Mouse (Mus musculus) erythroblast, embryonic 14.5 days (primary cell): ENCODE measurements around the gene Rnf220. TPM values are rescaled to one million over a fixed set of nuclear protein-coding genes. Genes with fewer than 3 reads are reported as not detected.

Source experiments
- H3K27me3 ChIP-seq: 2 replicates; pipeline ENCODE4 v1.6.1; 2012; ENCODE audit warnings: inconsistent platforms; ENCODE audit not compliant: control insufficient read depth
- H3K36me3 ChIP-seq: 2 replicates; pipeline ENCODE4 v1.6.1; 2012; ENCODE audit warnings: mild to moderate bottlenecking, inconsistent platforms; ENCODE audit not compliant: control insufficient read depth
- H3K4me1 ChIP-seq: 2 replicates; pipeline ENCODE4 v1.6.1; 2012; ENCODE audit warnings: inconsistent platforms; ENCODE audit not compliant: control insufficient read depth
- H3K4me3 ChIP-seq: replicated peaks from 2 replicates; pipeline ENCODE3; 2012; ENCODE audit warnings: moderate library complexity, mild to moderate bottlenecking, inconsistent platforms
- H3K9me3 ChIP-seq: 2 replicates; pipeline ENCODE4 v1.6.1; 2012; ENCODE audit warnings: low read length, inconsistent platforms, mixed read lengths; ENCODE audit not compliant: control insufficient read depth
- GATA1 ChIP-seq: IDR thresholded peaks from 2 replicates; pipeline ENCODE4 v1.6.1; 2012; ENCODE audit warnings: low read length, inconsistent platforms, mixed read lengths
- TAL1 ChIP-seq: IDR thresholded peaks from 3 replicates; pipeline ENCODE4 v1.6.1; 2012; ENCODE audit warnings: low read length, inconsistent platforms, mixed read lengths
- polyA plus RNA-seq: library from polyadenylated mRNA; stranded (reverse); fragments of >175 nt; gene quantifications from 2 replicates; pipeline ENCODE4 v1.2.3, GENCODE M21; 2012

Gene Rnf220
- polyA plus RNA-seq, 1 experiment, result 5.1 TPM

GRCm38 (mm10) chr4:117359803-117360382 lies 137.0 kb downstream of the Rnf220 start:
- H3K4me1 ChIP-seq, result no peaks in the 10 kb centered on the region
- no peaks in the 10 kb centered on the region for H3K9me3 ChIP-seq
- TF ChIP-seq GATA1 (no peak), TAL1 (no peak)
- no peaks in the 10 kb centered on the region; the same call in 1 of the 2 replicates for H3K27me3 ChIP-seq
- H3K4me3 ChIP-seq, result no peak overlapping the region
- H3K36me3 ChIP-seq, result no peaks in the 10 kb centered on the region

DNA sequence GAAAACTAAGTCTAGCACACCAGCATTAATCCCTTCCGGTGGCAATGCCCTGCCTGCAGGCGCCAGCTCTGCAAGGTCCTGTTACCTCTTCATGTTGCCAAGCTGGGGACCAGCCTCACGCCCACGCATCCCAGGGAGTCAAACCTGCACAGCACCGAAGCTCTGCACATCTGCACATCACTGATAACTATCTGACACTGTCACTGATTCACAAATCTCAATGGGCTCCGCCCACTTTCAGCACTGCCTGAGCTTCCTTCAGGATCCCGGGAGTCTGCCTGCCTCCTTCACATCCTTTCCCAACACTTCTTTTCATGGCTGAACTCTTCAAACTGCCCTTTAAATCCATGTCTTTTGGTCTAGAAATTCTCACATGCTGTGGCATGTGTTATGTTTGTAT lies 138.9 kb downstream of the Rnf220 start:
- no peak overlapping the region for H3K4me3 ChIP-seq
- no peaks in the 10 kb centered on the region; the same call in 1 of the 2 replicates for H3K27me3 ChIP-seq
- H3K4me1 ChIP-seq, result no peaks in the 10 kb centered on the region
- no peaks in the 10 kb centered on the region for H3K36me3 ChIP-seq
- no peaks in the 10 kb centered on the region for H3K9me3 ChIP-seq
- TF ChIP-seq GATA1, result no peak
- TF ChIP-seq TAL1, result no peak

DNA sequence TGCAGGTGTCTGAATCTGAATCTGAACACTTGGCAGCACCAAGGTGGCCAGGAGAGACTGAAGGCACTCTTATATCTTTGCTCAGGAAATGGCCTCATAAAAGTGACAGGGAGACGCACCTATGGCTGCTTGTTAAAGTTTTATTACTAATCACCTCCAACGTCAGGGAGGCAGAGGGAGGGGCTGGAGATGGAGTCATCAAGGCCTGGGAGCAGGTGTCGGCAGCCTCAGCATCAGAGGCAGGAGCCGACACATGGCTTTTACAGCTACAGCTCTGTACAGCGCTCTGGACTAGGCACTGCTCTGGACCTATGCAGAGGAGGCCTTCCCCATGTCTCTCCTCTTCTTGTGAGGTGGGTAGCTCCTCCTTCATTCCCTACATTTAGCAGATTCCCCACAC lies 139.7 kb downstream of the Rnf220 start:
- no peak for TF ChIP-seq GATA1
- no peak for TF ChIP-seq TAL1
- no peaks in the 10 kb centered on the region for H3K4me1 ChIP-seq
- no peaks in the 10 kb centered on the region for H3K9me3 ChIP-seq
- no peaks in the 10 kb centered on the region; the same call in 1 of the 2 replicates for H3K27me3 ChIP-seq
- H3K36me3 ChIP-seq, result no peaks in the 10 kb centered on the region
- H3K4me3 ChIP-seq, result no peak overlapping the region

GRCm38 (mm10) chr4:117356223-117356622 lies 140.6 kb downstream of the Rnf220 start:
- no peaks in the 10 kb centered on the region; the same call in 1 of the 2 replicates for H3K27me3 ChIP-seq
- TF ChIP-seq TAL1, result no peak
- TF ChIP-seq GATA1, result no peak
- H3K9me3 ChIP-seq, result no peaks in the 10 kb centered on the region
- no peaks in the 10 kb centered on the region for H3K4me1 ChIP-seq
- no peaks in the 10 kb centered on the region for H3K36me3 ChIP-seq
- H3K4me3 ChIP-seq, result no peak overlapping the region

DNA sequence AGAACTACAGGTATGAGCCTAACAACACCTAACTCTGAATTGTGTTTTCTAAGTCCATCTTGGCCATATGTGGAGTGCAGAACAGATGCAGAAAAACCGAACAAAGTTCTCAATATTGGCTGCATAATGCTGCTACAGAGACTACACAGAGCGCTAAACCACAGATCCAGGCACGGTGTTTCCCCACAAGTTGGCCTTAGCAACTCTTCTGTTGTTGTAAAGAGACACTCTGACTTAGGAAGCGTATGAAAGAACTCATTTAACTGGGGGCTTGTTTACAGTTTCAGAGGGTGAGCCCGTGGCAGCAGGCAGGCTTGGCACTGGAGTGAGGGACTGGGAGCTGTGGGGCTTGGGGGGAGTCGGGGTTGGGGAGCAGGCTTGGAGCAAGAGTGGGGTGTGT lies 142.2 kb downstream of the Rnf220 start:
- no peaks in the 10 kb centered on the region for H3K4me1 ChIP-seq
- no peaks in the 10 kb centered on the region for H3K36me3 ChIP-seq
- TF ChIP-seq GATA1, result no peak
- no peak for TF ChIP-seq TAL1
- no peak overlapping the region for H3K4me3 ChIP-seq
- H3K27me3 ChIP-seq, result no peaks in the 10 kb centered on the region; the same call in 1 of the 2 replicates
- H3K9me3 ChIP-seq, result no peaks in the 10 kb centered on the region

GRCm38 (mm10) chr4:117352957-117353356 lies 143.9 kb downstream of the Rnf220 start:
- no peak overlapping the region for H3K4me3 ChIP-seq
- no peaks in the 10 kb centered on the region; the same call in 1 of the 2 replicates for H3K27me3 ChIP-seq
- H3K4me1 ChIP-seq, result no peaks in the 10 kb centered on the region
- TF ChIP-seq TAL1 (no peak), GATA1 (no peak)
- H3K36me3 ChIP-seq, result no peaks in the 10 kb centered on the region
- no peaks in the 10 kb centered on the region for H3K9me3 ChIP-seq

GRCm38 (mm10) chr4:117352071-117352470 lies 144.8 kb downstream of the Rnf220 start:
- Histone ChIP-seq H3K27me3 (no peaks in the 10 kb centered on the region), H3K4me3 (no peak overlapping the region), H3K36me3 (no peaks in the 10 kb centered on the region), H3K4me1 (no peaks in the 10 kb centered on the region), H3K9me3 (no peaks in the 10 kb centered on the region)
- TF ChIP-seq TAL1 (no peak), GATA1 (no peak)

GRCm38 (mm10) chr4:117350139-117350693 lies 146.6 kb downstream of the Rnf220 start:
- H3K27me3 ChIP-seq, result no peaks in the 10 kb centered on the region
- H3K4me3 ChIP-seq, result no peak overlapping the region
- H3K36me3 ChIP-seq, result no peaks in the 10 kb centered on the region
- H3K9me3 ChIP-seq, result no peaks in the 10 kb centered on the region
- no peak for TF ChIP-seq TAL1
- no peak for TF ChIP-seq GATA1
- no peaks in the 10 kb centered on the region for H3K4me1 ChIP-seq

GRCm38 (mm10) chr4:117349327-117349726 lies 147.5 kb downstream of the Rnf220 start:
- TF ChIP-seq GATA1, result no peak
- no peak for TF ChIP-seq TAL1
- H3K9me3 ChIP-seq, result no peaks in the 10 kb centered on the region
- H3K4me1 ChIP-seq, result no peaks in the 10 kb centered on the region
- no peaks in the 10 kb centered on the region for H3K27me3 ChIP-seq
- H3K4me3 ChIP-seq, result no peak overlapping the region
- H3K36me3 ChIP-seq, result no peaks in the 10 kb centered on the region
